Mouse (Mus musculus) stomach, postnatal 0 days (tissue): ENCODE data around the gene Tcte1. TPM values are rescaled to one million over a fixed set of nuclear protein-coding genes. Genes with fewer than 3 reads are reported as not detected.

Experiments used
- ATAC-seq: fragments of 200-750 bp; cut with Nextera tagmentation; 2 replicates; pipeline ENCODE4 v1.8.0; 2017; ENCODE audit not compliant: low FRiP score, low TSS enrichment
- DNase-seq: peaks from one replicate; pipeline ENCODE4 v3.0.0-alpha.2; 2016; ENCODE audit warnings: low spot score
- H3K27ac ChIP-seq: fragments of 300-500 bp; sonication (generic); replicated peaks from 2 replicates; pipeline ENCODE4 v1.5.1; 2014; ENCODE audit warnings: mild to moderate bottlenecking, control low read depth
- H3K27me3 ChIP-seq: fragments of 300-500 bp; sonication (generic); 2 replicates; pipeline ENCODE4 v1.6.1; 2014; ENCODE audit warnings: low read length; ENCODE audit not compliant: control insufficient read depth, insufficient read depth
- H3K36me3 ChIP-seq: fragments of 300-500 bp; sonication (generic); 2 replicates; pipeline ENCODE4 v1.6.1; 2014; ENCODE audit warnings: low read length, mixed read lengths; ENCODE audit not compliant: control insufficient read depth, insufficient read depth
- H3K4me1 ChIP-seq: fragments of 300-500 bp; sonication (generic); replicated peaks from 2 replicates; pipeline ENCODE4 v1.6.1; 2014; ENCODE audit warnings: antibody characterized with exemption; ENCODE audit not compliant: control insufficient read depth, insufficient read depth
- H3K4me2 ChIP-seq: fragments of 300-500 bp; sonication (generic); replicated peaks from 2 replicates; pipeline ENCODE4 v1.6.1; 2014; ENCODE audit warnings: low read depth, mild to moderate bottlenecking, control low read depth, moderate library complexity
- H3K4me3 ChIP-seq: fragments of 300-500 bp; sonication (generic); 2 replicates; pipeline ENCODE4 v1.5.1; 2014; ENCODE audit warnings: low read depth, low read length, control low read depth
- H3K9ac ChIP-seq: fragments of 300-500 bp; sonication (generic); 2 replicates; pipeline ENCODE4 v1.6.1; 2014; ENCODE audit warnings: mild to moderate bottlenecking, low read length, control low read depth, mixed read lengths
- H3K9me3 ChIP-seq: fragments of 300-500 bp; sonication (generic); 2 replicates; pipeline ENCODE4 v1.6.1; 2016; ENCODE audit warnings: low read length; ENCODE audit not compliant: control insufficient read depth
- CTCF ChIP-seq: IDR thresholded peaks from 2 replicates; pipeline ENCODE4 v1.5.1; 2016; ENCODE audit warnings: antibody characterized with exemption, low read depth, mild to moderate bottlenecking, moderate library complexity
- EP300 ChIP-seq: optimal IDR thresholded peaks from 2 replicates; pipeline ENCODE3; 2016; ENCODE audit warnings: antibody characterized with exemption
- WGBS: fragments of 180-500 bp; shearing (Covaris S2); extraction: QIAGEN DNeasy Blood & Tissue Kit; methylation state at CpG from one replicate; pipeline ENCODE4 v1.1.7; 2014; 5-methylcytosine and 5-hydroxymethylcytosine counted together
- polyA plus RNA-seq: library from polyadenylated mRNA; unstranded; fragments of >200 nt; fragmentation: Nextera tagmentation; extraction: Ambion mirVana; gene quantifications from 2 replicates; pipeline ENCODE4 v1.2.1, GENCODE M21; 2015

Gene Tcte1
- polyA plus RNA-seq, 1 experiment from 2014 or later: 0.04 TPM

GRCm38 (mm10) chr17:45517135-45517534 is 6.1 kb upstream of the Tcte1 start:
- Histone ChIP-seq H3K4me1 (no peaks in the 10 kb centered on the region), H3K27me3 (no peaks in the 10 kb centered on the region), H3K27ac (no peak overlapping the region), H3K9me3 (no peaks in the 10 kb centered on the region), H3K36me3 (no peaks in the 10 kb centered on the region), H3K4me2 (no peak overlapping the region), H3K9ac (no peak overlapping the region), H3K4me3 (no peak overlapping the region)
- ATAC-seq (no peak), DNase-seq (no peak)
- WGBS: 96% methylated on average over 21 of the region's 21 CpGs
- no peak for TF ChIP-seq CTCF
- no peak for TF ChIP-seq EP300

- H3K27ac ChIP-seq: no peak overlapping the region
- H3K4me1 ChIP-seq: no peaks in the 10 kb centered on the region
- H3K36me3 ChIP-seq: no peaks in the 10 kb centered on the region
- H3K9me3 ChIP-seq: no peaks in the 10 kb centered on the region
- ATAC-seq (no peak), DNase-seq (no peak)
- no peaks in the 10 kb centered on the region for H3K27me3 ChIP-seq
- no peak overlapping the region for H3K4me3 ChIP-seq
- WGBS: 89% methylated on average over 28 of the region's 28 CpGs
- TF ChIP-seq CTCF (no peak), EP300 (no peak)
- H3K9ac ChIP-seq: no peak overlapping the region
- no peak overlapping the region for H3K4me2 ChIP-seq
Measured at GRCm38 (mm10) chr17:45517549-45518215, 5.6 kb upstream of the Tcte1 start.

DNA sequence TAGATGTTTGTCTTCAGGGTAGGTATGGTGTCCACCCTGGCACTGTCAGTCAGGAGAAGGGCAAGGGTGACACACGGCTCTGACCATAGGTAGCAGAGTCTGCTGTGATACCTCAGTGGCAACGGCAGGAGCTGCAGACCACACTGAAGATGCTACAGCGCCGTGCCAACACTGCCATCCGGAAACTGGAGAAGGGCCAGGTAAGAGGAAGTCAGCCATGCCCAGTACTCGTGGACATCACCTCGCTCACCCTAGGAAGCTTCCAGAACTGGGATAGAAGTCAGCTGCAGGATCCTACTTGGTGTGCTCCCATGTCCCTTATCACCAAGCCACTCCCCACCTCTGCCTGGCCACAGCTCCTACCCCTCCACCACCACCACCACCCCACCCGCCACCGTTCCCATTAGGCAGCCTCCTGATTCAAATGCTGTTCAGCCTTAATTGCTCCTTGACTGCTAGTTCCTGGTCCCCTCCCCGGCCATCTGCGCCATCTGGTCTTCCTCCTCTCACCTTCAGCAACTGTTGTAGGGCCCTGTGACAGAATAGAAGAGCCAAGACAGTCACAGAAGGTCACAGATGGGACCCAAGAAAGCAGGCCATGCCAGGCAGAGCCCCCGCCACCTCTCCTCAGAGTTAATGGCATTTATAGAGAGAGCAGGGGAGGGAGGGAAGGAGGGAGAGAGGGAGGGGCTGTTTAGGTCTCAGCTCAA is 4.3 kb upstream of the Tcte1 start:
- TF ChIP-seq CTCF (no peak), EP300 (no peak)
- H3K4me3 ChIP-seq: no peak overlapping the region
- H3K9me3 ChIP-seq: no peaks in the 10 kb centered on the region
- H3K27ac ChIP-seq: no peak overlapping the region
- no peaks in the 10 kb centered on the region for H3K27me3 ChIP-seq
- WGBS: 77% methylated on average over 12 of the region's 12 CpGs
- no peaks in the 10 kb centered on the region for H3K36me3 ChIP-seq
- H3K4me1 ChIP-seq: no peaks in the 10 kb centered on the region
- H3K9ac ChIP-seq: no peak overlapping the region
- no peak for ATAC-seq
- H3K4me2 ChIP-seq: no peak overlapping the region
- no peak for DNase-seq

- no peak for TF ChIP-seq CTCF
- TF ChIP-seq EP300: no peak
- no peak overlapping the region for H3K4me2 ChIP-seq
- H3K4me1 ChIP-seq: no peaks in the 10 kb centered on the region
- H3K27ac ChIP-seq: no peak overlapping the region
- no peaks in the 10 kb centered on the region for H3K9me3 ChIP-seq
- no peaks in the 10 kb centered on the region for H3K36me3 ChIP-seq
- 82% methylated on average over 11 of the region's 11 CpGs for WGBS
- H3K4me3 ChIP-seq: no peak overlapping the region
- no peaks in the 10 kb centered on the region for H3K27me3 ChIP-seq
- no peak for DNase-seq
- H3K9ac ChIP-seq: no peak overlapping the region
- ATAC-seq: no peak
Measured at GRCm38 (mm10) chr17:45520136-45520535, 3.1 kb upstream of the Tcte1 start.

DNA sequence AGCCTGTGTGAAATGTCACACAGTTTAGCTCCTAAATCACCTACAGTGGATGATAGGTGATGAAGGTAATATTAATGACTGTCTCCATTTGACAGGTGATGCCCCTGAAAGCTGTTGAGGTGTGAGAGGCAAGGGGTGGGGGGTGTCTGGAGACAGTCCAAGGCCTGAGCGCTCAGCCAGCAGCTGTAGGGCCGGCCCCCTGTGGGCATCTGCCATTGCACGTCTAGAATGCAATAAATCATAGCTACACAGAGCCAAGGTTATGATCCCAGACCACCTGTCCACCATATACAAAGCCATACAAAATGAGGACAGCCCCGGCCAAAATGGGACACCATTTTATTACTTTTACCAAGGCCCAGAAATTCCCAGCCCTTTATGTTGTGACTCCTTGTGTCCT is 1.7 kb downstream of the Tcte1 start:
- Histone ChIP-seq H3K27me3 (no peaks in the 10 kb centered on the region), H3K9ac (no peak overlapping the region), H3K4me3 (no peak overlapping the region), H3K36me3 (no peaks in the 10 kb centered on the region), H3K27ac (no peak overlapping the region), H3K4me1 (no peaks in the 10 kb centered on the region), H3K9me3 (no peaks in the 10 kb centered on the region), H3K4me2 (no peak overlapping the region)
- DNase-seq (no peak), ATAC-seq (no peak)
- TF ChIP-seq CTCF: no peak
- no peak for TF ChIP-seq EP300
- WGBS: 64% methylated on average over 4 of the region's 4 CpGs

- DNase-seq (no peak), ATAC-seq (no peak)
- 22% methylated on average over 5 of the region's 5 CpGs for WGBS
- H3K9ac ChIP-seq: no peak overlapping the region
- no peak overlapping the region for H3K4me3 ChIP-seq
- TF ChIP-seq CTCF (no peak), EP300 (no peak)
- H3K9me3 ChIP-seq: no peaks in the 10 kb centered on the region
- no peak overlapping the region for H3K27ac ChIP-seq
- H3K27me3 ChIP-seq: no peaks in the 10 kb centered on the region
- H3K4me2 ChIP-seq: no peak overlapping the region
- no peaks in the 10 kb centered on the region for H3K36me3 ChIP-seq
- no peaks in the 10 kb centered on the region for H3K4me1 ChIP-seq
Measured at GRCm38 (mm10) chr17:45526571-45526970, 3.3 kb downstream of the Tcte1 start.
